Mouse (Mus musculus) urinary bladder, postnatal 25 days (tissue): Measurements from ENCODE around the gene Myo3b.

Source experiments
- DNase-seq: peaks from one replicate; pipeline ENCODE4 v3.0.0; 2022; ENCODE audit warnings: low spot score

The Myo3b gene

DNA sequence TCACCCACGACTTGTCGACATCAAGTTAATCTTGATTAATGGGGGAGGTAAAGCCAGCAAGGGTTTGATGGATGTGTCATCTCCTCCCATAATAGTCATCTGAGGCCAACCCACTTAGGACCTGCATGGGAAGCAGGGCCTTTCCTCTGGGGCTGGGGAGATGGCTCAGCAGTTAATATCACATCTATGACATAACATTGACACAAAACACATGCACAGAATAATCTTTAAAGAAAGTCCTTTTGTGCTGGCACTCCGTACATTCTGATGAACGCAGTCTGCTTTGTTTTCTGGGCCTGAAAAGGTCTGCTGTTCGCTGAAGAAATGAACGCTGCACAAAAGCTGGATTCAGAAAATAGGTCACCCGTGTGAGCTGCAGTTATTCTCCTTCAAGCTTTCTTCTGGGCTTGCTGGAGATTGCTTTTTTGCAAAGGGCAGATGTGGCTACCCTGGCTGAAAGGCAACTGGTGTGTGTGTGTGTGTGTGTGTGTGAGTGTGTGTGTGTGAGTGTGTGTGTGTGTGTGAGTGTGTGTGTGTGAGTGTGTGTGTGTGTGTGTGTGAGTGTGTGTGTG is 26.9 kb downstream of the Myo3b start:
- no peak for DNase-seq

DNA sequence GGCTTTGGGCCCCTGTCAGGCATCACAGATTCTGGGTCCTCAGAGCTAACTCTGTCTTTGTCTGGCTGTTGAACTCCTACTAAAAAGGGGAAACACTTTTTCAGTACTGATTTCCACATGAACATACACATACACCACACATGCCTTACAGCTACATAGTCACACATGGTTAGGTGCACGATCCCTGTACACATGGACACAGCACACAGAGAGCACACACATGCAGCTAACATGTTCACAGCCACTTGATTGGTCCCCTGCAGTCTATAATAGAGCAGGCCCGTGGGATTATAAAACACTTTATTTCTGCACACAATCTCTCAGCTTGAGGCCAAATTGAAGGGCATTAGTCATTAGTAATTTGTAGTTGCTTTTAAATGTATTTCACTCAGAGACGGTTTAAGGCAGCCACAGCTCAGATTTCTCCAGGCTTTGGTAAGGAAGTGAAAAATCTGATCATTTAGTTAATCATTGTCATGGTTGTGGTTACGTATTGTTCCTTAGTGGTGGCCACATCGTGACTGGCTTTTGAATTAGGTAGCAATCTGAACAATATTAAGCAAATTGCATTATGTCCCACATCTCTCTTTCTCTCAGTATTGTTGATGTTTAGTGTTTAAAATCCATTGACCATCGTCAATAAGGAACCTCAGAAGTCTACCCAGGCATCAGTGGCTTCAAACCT is 27.6 kb downstream of the Myo3b start:
- DNase-seq = no peak

DNA sequence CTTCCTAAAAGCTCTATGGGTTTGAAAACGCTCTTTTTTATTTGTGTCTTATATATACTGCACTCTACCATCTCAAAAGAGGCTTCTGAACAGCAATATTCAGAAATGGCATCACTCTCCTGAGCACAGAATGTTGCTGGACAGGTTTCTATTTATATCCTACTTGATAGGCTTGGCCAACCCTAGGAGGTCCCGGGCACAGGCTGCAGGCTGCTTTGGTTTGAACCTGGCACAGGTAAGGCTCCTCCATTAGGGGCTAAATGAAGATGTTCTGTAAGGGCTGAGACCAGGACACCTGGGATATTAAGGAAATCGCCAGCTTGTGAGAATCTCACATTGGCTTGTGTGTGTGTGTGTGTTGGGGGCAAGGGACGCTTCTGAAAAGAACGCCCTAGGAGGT is 30.9 kb downstream of the Myo3b start:
- no peak for DNase-seq

DNA sequence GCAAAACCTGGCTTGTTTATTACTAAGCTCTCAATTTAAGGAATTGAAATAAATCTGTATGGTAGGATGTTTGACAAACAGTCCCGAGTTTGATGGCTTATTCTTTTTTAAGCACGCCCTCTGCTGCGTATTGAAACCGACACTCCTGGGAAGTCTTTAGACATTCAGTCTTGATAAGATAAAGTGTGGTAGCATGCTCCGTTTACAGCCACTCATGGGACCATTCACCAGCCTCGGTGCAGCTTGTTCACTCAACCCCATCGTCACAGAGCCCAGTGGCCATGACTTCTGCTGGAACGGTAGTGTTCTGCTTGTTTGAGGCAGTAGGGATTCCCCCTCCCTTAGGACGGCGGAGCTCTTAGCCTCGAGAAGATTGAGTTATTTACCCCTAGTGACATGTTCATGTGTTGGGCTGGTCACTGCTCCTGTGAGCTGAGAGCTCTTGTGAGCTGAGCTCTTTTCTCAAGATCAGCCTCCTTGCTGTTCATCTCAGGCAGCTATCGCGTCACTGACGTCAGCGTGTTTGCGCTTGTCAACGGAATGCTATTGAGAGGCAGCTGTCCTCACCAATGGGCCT is 44.6 kb downstream of the Myo3b start:
- DNase-seq = no peak

DNA sequence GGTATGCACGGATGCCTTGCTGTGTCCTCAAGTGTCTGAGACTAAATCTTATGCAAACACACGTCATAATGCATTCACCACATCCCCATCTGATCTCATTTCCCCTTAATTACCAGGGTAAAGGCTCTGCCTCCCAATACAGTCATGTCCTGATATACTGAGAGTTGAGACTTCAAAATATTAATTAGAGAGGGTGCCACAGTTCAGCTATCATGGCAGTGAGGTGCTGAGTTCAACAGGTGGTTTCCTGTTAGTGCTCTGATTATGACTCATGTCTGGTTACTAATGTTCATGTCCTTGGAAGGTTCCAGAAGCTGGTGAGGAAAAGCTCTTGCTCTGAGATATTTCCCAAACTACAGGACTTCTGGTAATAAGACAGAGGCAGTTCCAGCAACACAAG is 52.3 kb downstream of the Myo3b start:
- no peak for DNase-seq

DNA sequence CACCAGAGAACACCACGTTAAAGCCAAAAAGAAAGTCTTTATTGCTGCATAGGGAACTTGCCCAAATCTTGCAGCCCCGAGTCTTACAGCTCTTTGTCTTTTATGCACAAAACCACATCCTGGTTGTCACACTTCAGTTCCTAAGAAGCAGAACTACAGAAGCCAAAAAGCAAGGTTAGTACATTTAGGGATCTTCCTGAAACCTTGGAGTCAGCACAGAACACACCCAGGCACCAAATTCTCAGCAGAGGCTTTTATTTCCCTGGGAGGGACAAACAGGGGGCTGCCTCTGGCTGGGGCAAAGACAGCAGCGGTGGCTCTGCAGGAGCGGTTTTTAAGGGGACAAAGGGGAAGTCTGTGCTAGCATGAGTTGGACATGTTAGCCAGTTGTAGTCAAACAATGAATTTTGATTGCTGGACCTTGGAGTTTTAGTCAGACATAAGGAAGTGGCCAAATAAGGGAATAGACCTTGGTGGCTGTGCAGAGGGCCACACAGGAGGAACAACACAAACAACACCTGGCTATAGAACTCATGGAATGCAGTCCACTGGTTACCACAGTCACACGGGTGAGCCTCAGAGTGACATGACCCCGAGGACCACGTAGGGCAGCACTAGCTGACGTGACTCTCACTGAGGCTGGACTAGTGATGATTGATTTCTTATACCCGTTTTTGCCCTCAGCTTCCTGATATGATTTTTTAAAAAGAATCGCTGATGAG is 53.0 kb downstream of the Myo3b start:
- DNase-seq = no peak

DNA sequence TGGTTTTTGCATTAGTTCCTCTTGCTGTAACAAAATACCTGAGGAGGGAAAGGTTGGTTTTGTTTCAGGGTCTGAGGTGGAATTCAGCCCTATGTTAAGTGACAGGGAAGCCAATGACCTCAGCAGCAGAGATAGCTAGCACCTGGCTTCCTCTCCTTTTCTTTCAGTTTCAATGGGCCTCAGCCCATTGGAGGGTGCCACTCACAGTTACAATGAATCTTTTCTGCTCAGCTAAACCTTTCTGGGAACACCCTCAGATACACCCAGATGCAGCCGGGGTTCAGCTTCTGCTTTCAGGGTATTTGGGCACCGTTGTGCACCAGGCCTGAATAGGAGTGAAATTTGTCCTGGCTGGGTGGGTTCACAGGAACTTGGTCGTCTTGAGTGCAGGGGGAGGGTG is 53.7 kb downstream of the Myo3b start:
- no peak for DNase-seq

DNA sequence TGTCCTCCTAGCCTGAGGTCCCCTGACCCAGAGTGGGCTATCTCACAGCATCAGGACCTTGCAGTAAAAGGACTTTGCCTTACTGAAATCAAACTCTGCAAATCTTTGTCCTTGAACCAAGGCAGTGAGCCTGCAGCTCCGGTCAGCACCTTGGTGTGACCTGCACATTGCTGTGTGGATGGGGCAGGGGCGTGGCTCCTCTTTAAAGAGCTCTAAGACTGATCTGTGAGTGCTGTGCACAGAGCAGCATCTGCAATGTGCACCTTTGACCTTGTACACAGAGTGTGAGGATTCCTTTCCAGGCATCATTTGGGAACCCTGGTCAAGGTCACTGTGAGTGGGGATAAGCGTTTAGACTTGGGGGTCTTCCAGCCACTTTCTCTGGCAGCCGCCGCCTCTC is 55.5 kb downstream of the Myo3b start:
- DNase-seq = no peak

DNA sequence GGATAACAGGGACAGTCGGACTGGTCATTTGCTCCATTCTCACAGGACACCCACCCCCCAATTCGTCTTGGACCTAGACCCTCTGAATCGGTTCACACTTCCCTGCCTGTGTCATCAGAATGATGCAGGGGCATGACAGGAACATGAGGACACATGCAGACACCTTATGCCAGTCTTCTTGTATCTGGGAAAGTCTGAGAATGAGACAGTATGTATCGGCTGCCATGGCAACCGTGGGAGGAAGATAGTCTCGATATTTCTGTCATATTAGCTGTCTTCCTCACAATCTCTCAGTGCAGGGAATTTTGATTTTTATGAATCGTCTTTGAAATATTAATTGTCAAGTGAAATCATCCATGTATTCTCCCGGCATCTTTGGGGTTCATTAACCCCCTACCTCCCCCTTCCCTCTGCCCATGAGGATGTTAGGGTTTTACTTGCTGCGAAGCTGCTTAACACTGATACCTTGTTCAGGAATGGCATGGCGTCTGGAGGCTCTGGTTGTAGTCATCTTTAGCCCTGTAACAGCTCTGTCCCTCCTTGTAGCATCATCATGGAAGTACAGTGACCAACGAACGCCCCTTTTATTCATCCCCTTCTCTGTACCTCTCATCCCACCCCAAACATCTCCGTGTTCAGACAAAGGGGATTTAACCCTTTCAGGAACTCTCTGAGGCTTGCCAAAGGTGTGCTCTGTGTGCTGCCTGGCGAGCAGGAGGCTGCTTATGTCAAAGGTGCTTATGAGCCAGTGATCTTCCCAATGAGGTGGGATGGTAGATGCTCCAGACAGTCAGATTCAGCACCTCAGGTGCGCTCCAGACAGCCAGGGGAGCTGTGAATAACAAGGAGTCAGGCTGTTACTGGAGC is 58.5 kb downstream of the Myo3b start:
- no peak for DNase-seq

DNA sequence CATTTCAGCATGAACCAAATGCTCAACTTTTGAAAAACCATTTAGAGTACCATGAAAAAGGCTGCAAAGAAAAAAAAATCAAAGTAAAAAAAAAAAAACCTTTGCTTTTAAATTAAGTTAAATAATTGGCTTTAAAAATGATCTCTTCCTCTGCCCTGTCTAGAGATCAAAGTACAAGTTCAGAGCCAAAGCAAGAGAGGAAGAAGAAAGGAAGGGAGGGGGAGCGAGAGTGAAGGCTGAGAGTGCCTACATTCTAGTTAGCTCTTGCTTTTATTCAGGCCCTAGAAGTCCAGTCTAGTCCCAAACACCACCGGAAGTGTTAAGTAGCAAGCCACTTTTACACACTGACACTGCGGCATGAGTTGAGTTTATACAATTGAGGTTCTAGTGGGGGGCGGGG is 60.5 kb downstream of the Myo3b start:
- no peak for DNase-seq

DNA sequence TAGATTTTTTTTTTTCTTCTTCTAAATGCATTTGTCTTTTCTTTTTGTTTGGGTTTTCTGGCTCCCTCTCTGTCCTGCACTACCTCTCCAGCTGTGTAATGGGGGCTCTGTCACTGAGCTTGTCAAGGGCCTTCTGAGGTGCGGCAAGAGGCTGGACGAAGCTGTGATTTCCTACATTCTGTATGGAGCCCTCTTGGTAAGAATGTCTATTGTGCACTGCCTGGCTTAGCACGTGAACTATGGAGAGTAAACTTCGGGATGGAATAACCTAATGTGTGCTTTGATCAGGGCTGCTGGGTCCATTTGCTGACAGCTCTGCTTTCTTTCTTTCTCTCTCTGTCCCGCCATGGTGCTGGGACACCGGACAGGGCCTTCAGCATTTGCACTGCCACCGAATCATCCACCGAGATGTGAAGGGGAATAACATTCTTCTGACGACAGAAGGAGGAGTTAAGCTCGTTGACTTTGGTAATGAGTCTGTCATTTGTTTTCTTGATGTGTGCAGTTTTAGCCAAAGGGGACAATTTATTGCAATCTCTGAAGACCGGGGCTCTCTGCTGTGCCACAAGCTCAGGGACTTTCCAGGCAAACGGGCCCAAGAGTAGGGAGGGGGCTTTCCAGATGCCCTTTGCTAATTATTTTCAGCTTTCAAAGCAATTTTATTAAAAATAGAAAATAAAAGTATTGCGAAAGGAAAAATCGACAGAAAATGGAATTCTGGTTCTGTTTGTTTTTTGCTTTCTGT is 66.5 kb downstream of the Myo3b start:
- DNase-seq = no peak

DNA sequence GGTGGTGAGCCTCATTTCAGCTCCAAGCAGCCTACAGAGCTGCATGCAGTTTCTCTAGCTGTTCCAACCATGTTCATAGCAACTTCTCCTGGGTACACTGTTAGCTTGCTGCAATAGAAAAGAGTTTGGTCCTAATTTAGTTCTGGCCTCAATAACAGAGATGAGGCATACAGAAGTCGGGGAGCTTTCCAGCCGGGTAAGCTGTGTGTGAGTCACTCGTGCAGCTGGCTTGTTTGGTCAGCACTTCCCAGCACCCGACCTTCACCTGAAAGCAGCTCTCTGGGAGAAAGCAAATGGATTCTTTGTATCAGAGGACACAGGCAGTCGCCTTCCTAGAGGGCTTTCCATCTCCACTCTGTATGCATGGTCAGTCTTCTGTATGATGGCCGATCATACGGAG is 70.1 kb downstream of the Myo3b start:
- no peak for DNase-seq

DNA sequence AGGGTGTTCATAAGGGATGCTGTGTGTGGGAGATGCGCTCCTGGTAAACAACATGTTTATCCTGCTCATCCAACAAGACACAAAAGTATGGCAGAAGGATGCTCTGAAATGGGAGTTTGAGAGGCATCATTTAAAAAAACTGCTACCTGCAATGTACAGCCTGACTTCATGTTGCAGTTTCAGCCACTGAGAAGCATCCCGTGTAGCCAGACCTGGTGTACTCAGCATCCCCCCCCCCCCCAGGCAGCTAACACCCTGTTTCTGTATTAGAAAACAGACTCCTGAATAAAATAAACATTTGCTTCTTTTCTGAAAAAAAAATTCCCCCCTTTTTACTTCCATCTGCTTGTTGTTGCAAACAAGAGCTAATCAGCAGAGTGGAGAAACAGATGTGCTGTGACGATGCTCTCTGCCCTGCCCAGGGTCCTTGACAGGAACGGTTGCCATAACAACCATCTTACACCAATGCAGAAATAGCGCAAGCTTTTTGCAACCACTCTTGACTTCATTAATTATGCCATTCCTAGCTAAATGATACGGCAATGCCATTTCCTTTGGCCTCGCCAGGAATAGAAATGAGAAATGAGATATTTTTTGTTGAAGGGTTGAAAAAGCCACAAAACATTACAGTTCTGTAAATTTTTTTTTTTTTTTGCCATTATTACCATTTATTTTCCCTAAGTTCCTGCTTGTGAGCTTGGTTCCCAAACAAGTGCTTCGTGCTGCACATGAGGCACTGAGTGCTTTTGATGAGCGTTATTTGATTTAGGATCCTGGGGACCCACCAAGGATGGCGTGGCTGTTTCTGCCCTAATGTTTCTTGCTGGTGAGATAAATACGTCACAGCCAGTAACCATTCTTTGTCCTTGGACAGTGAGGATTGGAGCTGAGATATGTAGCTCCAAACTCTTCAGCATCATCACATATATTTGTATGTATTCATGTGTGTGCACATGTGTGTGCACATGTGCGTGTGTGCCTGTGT is 75.2 kb downstream of the Myo3b start:
- DNase-seq = no peak

DNA sequence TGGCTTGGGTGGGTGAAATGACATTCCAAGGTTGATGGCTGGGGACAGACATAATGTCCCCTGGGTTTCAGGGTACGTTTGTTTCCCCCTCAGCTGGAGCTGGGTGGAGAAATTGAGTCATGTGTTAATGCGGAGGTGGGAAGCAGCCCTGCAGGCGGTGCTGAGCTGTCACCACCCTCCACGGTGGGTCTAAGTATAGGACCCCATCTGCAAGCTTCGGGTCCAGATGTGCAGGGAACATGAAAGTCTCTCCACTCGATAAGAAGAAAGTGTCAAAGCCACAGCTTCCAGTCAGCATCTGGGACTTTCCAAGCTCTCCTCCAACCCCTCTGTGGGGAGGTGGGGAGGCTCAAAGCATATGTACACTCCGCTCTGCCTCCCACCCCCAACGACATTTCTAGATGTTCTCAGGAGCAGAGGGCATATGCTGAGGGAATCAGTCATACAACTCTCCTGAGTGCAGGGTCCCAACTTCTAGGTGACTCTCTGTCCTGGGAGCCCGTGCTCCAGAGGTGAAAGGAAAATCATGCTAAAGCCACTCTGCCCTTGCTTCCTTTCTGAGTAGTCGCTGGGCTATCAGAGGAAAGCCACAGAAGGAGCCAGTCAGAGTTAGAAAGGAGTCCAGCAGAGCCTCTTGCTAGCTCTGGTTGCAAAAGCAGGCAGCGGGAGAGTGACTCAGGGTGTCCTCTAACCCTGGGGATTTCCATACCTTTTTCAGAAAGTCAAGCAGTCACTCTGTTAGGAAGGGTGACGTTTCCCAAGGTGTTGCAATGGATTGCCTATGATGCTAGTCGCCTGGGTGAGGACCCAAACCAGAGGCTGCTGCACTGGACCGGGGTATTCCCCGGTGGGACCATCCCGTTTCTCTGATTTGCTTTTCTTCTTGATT is 79.7 kb downstream of the Myo3b start:
- no peak for DNase-seq

DNA sequence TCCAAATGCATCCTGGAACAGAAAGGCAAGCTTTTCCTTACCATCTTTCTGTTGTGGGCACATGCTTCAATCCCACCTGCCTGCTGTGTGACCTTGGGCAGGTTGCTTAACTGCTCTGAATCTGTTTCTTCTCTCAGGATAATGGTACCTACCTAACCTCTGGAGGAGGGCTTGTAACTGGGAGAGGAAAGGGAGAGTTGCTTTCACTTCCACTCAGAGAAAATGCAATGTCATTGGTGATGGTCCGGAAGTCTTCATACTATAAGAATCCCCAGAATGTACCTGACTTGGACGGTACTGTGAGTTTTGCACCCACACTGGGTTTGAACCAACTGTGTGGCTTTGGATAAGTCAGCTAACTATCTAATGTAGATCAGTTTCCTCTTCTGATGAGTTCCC is 80.3 kb downstream of the Myo3b start:
- DNase-seq = no peak

DNA sequence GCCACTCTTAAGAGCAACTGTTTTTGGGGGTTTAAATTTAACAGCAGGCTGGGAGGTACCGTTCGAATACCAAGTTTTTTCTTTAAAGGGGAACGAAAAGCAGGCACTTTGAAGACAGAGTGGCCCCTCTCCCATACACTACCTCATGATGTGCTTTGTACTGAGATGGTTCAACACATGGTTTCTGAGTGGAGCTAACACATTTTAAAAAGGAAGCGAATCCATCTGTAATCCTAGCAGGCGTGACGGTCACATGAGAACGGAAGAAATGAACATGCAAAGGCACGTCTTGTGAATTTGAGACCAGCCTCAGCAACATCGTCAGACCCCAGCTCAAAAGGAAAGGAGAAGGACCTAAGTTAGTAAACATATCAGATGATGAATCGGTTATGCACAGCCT is 87.4 kb downstream of the Myo3b start:
- DNase-seq = no peak

DNA sequence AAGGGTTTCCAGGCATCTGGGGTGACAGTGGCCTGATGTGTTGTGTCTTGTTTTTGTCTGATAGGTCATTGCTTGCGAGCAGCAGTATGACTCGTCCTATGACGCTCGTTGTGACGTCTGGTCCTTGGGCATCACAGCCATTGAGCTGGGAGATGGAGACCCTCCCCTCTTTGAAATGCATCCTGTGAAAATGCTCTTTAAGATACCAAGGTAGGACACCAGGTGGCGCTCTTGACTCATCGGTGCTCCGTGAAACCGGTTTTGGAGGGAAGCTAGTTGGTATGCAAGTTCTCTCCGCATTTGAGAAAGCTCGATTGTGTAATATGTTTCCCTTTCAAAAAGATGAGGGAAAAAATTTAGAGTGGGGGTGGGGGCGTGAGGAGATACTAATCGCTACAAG is 87.9 kb downstream of the Myo3b start:
- DNase-seq = peak; percentile 73

DNA sequence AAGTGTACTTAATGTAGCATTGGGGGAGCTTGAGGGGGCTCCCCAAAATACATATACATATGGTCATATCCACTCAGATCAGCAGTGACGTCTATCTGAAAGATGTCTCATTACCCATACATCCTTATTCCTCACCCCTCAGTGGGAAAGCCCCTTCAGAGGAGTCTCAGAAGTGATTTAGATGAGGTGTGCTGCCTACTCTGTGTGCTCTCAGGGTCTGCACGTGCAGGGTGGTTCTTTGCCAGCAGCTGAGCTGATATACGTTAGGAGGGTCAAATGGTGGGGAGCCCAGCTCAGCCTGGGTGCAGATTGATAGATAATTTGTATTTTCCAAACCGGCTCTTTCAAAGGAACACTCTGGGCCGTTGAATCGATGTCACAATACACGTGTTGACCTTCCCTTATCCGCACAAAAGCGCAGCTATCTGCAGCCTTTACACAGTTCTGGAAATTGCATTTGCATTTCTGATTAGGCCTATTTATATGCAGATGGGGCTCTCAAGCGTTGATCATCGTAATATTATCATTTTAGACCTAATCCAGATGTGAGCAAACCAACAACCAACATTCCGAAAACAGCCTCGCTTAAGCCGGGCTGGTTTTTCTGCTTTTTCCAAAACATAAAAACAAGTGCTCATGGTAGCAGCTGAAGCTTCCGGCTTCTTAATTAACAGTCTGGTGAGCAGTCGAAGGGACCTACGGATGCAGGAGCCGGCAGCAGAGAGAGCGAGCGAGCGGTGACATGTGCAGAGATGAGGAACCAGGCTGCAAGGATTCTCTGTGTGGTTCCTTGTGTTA is 88.6 kb downstream of the Myo3b start:
- DNase-seq = no peak

DNA sequence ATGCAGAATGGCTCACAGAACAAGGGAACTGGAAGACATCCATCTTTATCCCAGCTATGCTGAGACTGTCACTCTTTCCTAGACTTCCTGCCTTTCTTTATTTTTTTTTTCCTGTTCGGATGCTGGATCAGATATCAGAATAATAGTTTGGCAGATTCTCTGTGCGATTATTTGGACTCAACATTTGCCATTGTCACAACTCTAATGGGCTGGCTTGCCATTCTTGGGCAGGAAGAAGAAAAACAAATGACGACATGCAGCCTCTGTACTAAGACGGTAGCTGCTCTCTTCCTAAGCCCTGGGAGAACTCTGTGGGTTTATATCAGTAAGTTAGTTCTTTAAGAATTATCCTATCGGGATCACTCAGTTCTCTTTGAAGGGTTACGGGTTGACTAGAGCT is 89.7 kb downstream of the Myo3b start:
- no peak for DNase-seq
